Mouse (Mus musculus) CH12.LX (cell line): Measurements from ENCODE around the gene Antxrl. TPM values are rescaled to one million over a fixed set of nuclear protein-coding genes. Genes with fewer than 3 reads are reported as not detected.

ENCODE experiments used
- DNase-seq: peaks from one replicate; pipeline ENCODE4 v3.0.0-alpha.2; 2013; ENCODE audit errors: extremely low read depth
- H3K27ac ChIP-seq: 2 replicates; pipeline ENCODE4 v1.5.1; 2012; ENCODE audit warnings: low read depth, mild to moderate bottlenecking, control low read depth, moderate library complexity; ENCODE audit not compliant: insufficient read depth
- H3K27me3 ChIP-seq: replicated peaks from 2 replicates; pipeline ENCODE3; 2012; ENCODE audit warnings: inconsistent platforms
- H3K36me3 ChIP-seq, 2 experiments: replicated peaks in 1 of 2; 2 replicates each; pipeline versions ENCODE3 to v1.6.1; 2012; ENCODE audit warnings: inconsistent platforms in 1 of 2, low read length in 1 of 2, mild to moderate bottlenecking in 1 of 2, mixed read lengths in 1 of 2, moderate library complexity in 1 of 2; ENCODE audit not compliant: control insufficient read depth in 1 of 2, insufficient read depth in 1 of 2
- H3K4me1 ChIP-seq, 2 experiments: 2 replicates each; pipeline ENCODE4 v1.6.1; 2012; ENCODE audit warnings: inconsistent platforms in 1 of 2, moderate library complexity in 1 of 2; ENCODE audit not compliant: insufficient read depth in 2 of 2, control insufficient read depth in 1 of 2
- H3K4me2 ChIP-seq: 2 replicates; pipeline ENCODE4 v1.6.1; 2012; ENCODE audit warnings: low read depth, mild to moderate bottlenecking, control low read depth; ENCODE audit not compliant: poor library complexity, insufficient read depth, severe bottlenecking
- H3K4me3 ChIP-seq, 3 experiments: fragments of 150-350 bp in 1 of 3; sonication (generic) in 1 of 3; replicated peaks in 1 of 3; 2 replicates each; pipeline versions ENCODE3 to v1.5.1; 2011 to 2012; ENCODE audit warnings: low read depth in 2 of 3, low read length in 2 of 3, mild to moderate bottlenecking in 2 of 3, moderate library complexity in 2 of 3, control low read depth in 1 of 3, improper control_type of control experiment in 1 of 3, inconsistent platforms in 1 of 3, mixed read lengths in 1 of 3; ENCODE audit not compliant: poor library complexity in 1 of 3
- H3K79me2 ChIP-seq: replicated peaks from 2 replicates; pipeline ENCODE4 v1.6.1; 2012; ENCODE audit warnings: mild to moderate bottlenecking, moderate library complexity; ENCODE audit not compliant: control insufficient read depth, poor library complexity, insufficient read depth, severe bottlenecking; ENCODE audit errors: extremely low read depth
- H3K9ac ChIP-seq: 2 replicates; pipeline ENCODE4 v1.6.1; 2012; ENCODE audit warnings: low read depth, mild to moderate bottlenecking, control low read depth, moderate library complexity; ENCODE audit not compliant: insufficient read depth
- H3K9me3 ChIP-seq: replicated peaks from 2 replicates; pipeline ENCODE3; 2012; ENCODE audit warnings: low read length, inconsistent platforms, mixed read lengths
- BHLHE40 ChIP-seq: IDR thresholded peaks from 2 replicates; pipeline ENCODE4 v1.6.1; 2011; ENCODE audit warnings: mild to moderate bottlenecking, low read depth, low read length, improper control_type of control experiment
- CHD1 ChIP-seq: IDR thresholded peaks from 2 replicates; pipeline ENCODE4 v1.6.1; 2012; ENCODE audit warnings: low read depth, low read length, improper control_type of control experiment, inconsistent platforms
- CTCF ChIP-seq, 2 experiments: IDR thresholded peaks in 1 of 2; conservative IDR thresholded peaks in 1 of 2; 2 replicates each; pipeline ENCODE4 v1.5.1; 2011 to 2012; ENCODE audit warnings: low read depth in 2 of 2, low read length in 2 of 2, improper control_type of control experiment in 1 of 2, inconsistent platforms in 1 of 2, mild to moderate bottlenecking in 1 of 2, moderate library complexity in 1 of 2
- ELF1 ChIP-seq: IDR thresholded peaks from 2 replicates; pipeline ENCODE4 v1.6.1; 2014; ENCODE audit warnings: low read depth, mild to moderate bottlenecking, inconsistent platforms, low read length, improper control_type of control experiment
- ETS1 ChIP-seq: conservative IDR thresholded peaks from 2 replicates; pipeline ENCODE4 v1.6.1; 2012; ENCODE audit warnings: low read depth, mild to moderate bottlenecking, inconsistent platforms, low read length, improper control_type of control experiment, moderate library complexity
- IRF4 ChIP-seq: IDR thresholded peaks from 2 replicates; pipeline ENCODE4 v1.6.1; 2014; ENCODE audit warnings: low read depth, mild to moderate bottlenecking, inconsistent platforms, low read length, improper control_type of control experiment
- JUN ChIP-seq: IDR thresholded peaks from 2 replicates; pipeline ENCODE4 v1.6.1; 2011; ENCODE audit warnings: low read depth, mild to moderate bottlenecking, low read length, improper control_type of control experiment, moderate library complexity; ENCODE audit not compliant: insufficient read depth
- MAX ChIP-seq: IDR thresholded peaks from 2 replicates; pipeline ENCODE4 v1.6.1; 2011; ENCODE audit warnings: low read length, improper control_type of control experiment
- MAZ ChIP-seq: IDR thresholded peaks from 2 replicates; pipeline ENCODE4 v1.6.1; 2012; ENCODE audit warnings: low read depth, mild to moderate bottlenecking, inconsistent platforms, low read length, improper control_type of control experiment, moderate library complexity
- MEF2A ChIP-seq: IDR thresholded peaks from 2 replicates; pipeline ENCODE4 v1.6.1; 2014; ENCODE audit warnings: low read depth, mild to moderate bottlenecking, inconsistent platforms, low read length, improper control_type of control experiment, borderline replicate concordance
- MYC ChIP-seq: IDR thresholded peaks from 2 replicates; pipeline ENCODE4 v1.6.1; 2011; ENCODE audit warnings: low read depth, mild to moderate bottlenecking, improper control_type of control experiment, low read length
- PAX5 ChIP-seq: IDR thresholded peaks from 2 replicates; pipeline ENCODE4 v1.6.1; 2012; ENCODE audit warnings: low read length, inconsistent platforms, mixed read lengths
- RAD21 ChIP-seq: IDR thresholded peaks from 2 replicates; pipeline ENCODE4 v1.6.1; 2011; ENCODE audit warnings: low read depth, mild to moderate bottlenecking, low read length, improper control_type of control experiment, moderate library complexity
- SMC3 ChIP-seq: IDR thresholded peaks from 2 replicates; pipeline ENCODE4 v1.6.1; 2011; ENCODE audit warnings: low read depth, low read length, improper control_type of control experiment
- TBP ChIP-seq: conservative IDR thresholded peaks from 2 replicates; pipeline ENCODE4 v1.6.1; 2011; ENCODE audit warnings: low read depth, low read length, improper control_type of control experiment
- TCF12 ChIP-seq: IDR thresholded peaks from 2 replicates; pipeline ENCODE4 v1.6.1; 2014; ENCODE audit warnings: low read depth, mild to moderate bottlenecking, inconsistent platforms, low read length, improper control_type of control experiment
- UBTF ChIP-seq: IDR thresholded peaks from 2 replicates; pipeline ENCODE4 v1.6.1; 2012; ENCODE audit warnings: low read depth, mild to moderate bottlenecking, inconsistent platforms, low read length, improper control_type of control experiment, moderate library complexity
- USF2 ChIP-seq: conservative IDR thresholded peaks from 2 replicates; pipeline ENCODE4 v1.6.1; 2011; ENCODE audit warnings: low read depth, low read length, improper control_type of control experiment
- ZC3H11A ChIP-seq: IDR thresholded peaks from 2 replicates; pipeline ENCODE4 v1.6.1; 2012; ENCODE audit warnings: low read depth, mild to moderate bottlenecking, inconsistent platforms, low read length, improper control_type of control experiment
- ZMIZ1 ChIP-seq: IDR thresholded peaks from 2 replicates; pipeline ENCODE4 v1.6.1; 2012; ENCODE audit warnings: low read depth, mild to moderate bottlenecking, inconsistent platforms, low read length, improper control_type of control experiment
- dilution Hi-C: fragments of 300-500 bp; cut with MboI; formaldehyde crosslinking; loops from 2 replicates; pipeline ENCODE4 v1.14.3; 2020; ENCODE audit warnings: low sequenced_read_pairs; ENCODE audit not compliant: extremely low pct_unique_long_range_greater_than_20kb, extremely low pct_ligation_motif_present
- in situ Hi-C: fragments of 300-500 bp; cut with MboI; formaldehyde crosslinking; loops from 3 replicates; pipeline ENCODE4 v1.14.3; 2019; ENCODE audit warnings: low sequenced_read_pairs, low pct_ligation_motif_present, low pct_unique_long_range_greater_than_20kb, mixed read lengths
- polyA plus RNA-seq: library from polyadenylated mRNA; unstranded; fragments of >175 nt; gene quantifications from 2 replicates; pipeline ENCODE4 v1.2.1, GENCODE M21; 2012; ENCODE audit warnings: low read depth; ENCODE audit not compliant: insufficient read length
- total RNA-seq, 2 experiments: library from RNA; depleted of rRNA; stranded (reverse); fragments of 300-350 nt in 1 of 2; fragments of >200 nt in 1 of 2; gene quantifications; 2 replicates each; pipeline ENCODE4 v1.2.3; 2012 to 2014

Antxrl gene
- total and polyA plus RNA-seq, 3 experiments, result not detected

GRCm38 (mm10) chr14:34080321-34080997 is 28.0 kb downstream of the Antxrl start:
- peak; percentile 93 for TF ChIP-seq SMC3
- no peak for TF ChIP-seq BHLHE40
- TF ChIP-seq CTCF (conservative IDR thresholded peaks at IDR 0.05 in 1 of 2, IDR thresholded peaks at IDR 0.05 in 1 of 2; ENCODE audit: low read depth in 2 of 2, low read length in 2 of 2), result peak; percentile 58 to 96
- TF ChIP-seq ZC3H11A, result peak; percentile 30; the same call in 1 of the 2 replicates
- no peak for TF ChIP-seq USF2
- no peak for TF ChIP-seq TCF12
- TF ChIP-seq RAD21, result peak; percentile 96
- TF ChIP-seq IRF4, result 0 out of 2 replicates have a peak, but pooled peaks have one; percentile 29
- TF ChIP-seq UBTF, result no peak
- no peak for TF ChIP-seq MAX
- H3K4me1 ChIP-seq, result peaks cover 7 to 14% of the 10 kb centered on the region in 2 experiments; a peak in 3 of 4 replicates
- DNase-seq, result peak; percentile 87
- H3K4me2 ChIP-seq, result no peak overlapping the region
- dilution Hi-C loops (no loop called here), in situ Hi-C loops (loop anchor here (10.0 kb wide), 4 partner anchors 74 to 494 kb away; partner anchors contain the start of genes Mmrn2, Npy4r and Sncg)
- no peak overlapping the region for H3K4me3 ChIP-seq
- H3K9me3 ChIP-seq, result no peaks in the 10 kb centered on the region
- no peaks in the 10 kb centered on the region for H3K36me3 ChIP-seq
- H3K9ac ChIP-seq, result no peak overlapping the region
- no peaks in the 10 kb centered on the region for H3K27me3 ChIP-seq
- H3K27ac ChIP-seq, result no peak overlapping the region
- H3K79me2 ChIP-seq, result no peaks in the 10 kb centered on the region

- no peak for DNase-seq
- no peak for TF ChIP-seq ZMIZ1
- no peak for TF ChIP-seq ETS1
- TF ChIP-seq PAX5, result no peak
- TF ChIP-seq ELF1, result no peak
- TF ChIP-seq MYC, result no peak
- no peak for TF ChIP-seq TBP
- TF ChIP-seq CHD1, result no peak
- TF ChIP-seq MEF2A, result 0 out of 2 replicates have a peak, but pooled peaks have one; percentile 17
- TF ChIP-seq USF2, result no peak
- TF ChIP-seq JUN, result no peak
- 0 out of 2 replicates have a peak, but pooled peaks have one; percentile 52 for TF ChIP-seq MAZ
- peaks cover 7 to 10% of the 10 kb centered on the region in 2 experiments; a peak in 1 of 4 replicates for H3K4me1 ChIP-seq
- H3K9ac ChIP-seq, result peak within 1 kb of the TSS; percentile 25; the same call in 1 of the 2 replicates
- H3K79me2 ChIP-seq, result no peaks in the 10 kb centered on the region
- in situ Hi-C loops, result loop anchor here (10.0 kb wide), 4 partner anchors 69 to 489 kb away; partner anchors contain the start of genes Mmrn2, Npy4r and Sncg
- H3K27ac ChIP-seq, result no peak within 1 kb of the TSS
- no peak within 1 kb of the TSS for H3K4me3 ChIP-seq
- H3K4me2 ChIP-seq, result peak within 1 kb of the TSS; percentile 16; the same call in 1 of the 2 replicates
- dilution Hi-C loops, result no loop called here
- no peaks in the 10 kb centered on the region for H3K36me3 ChIP-seq
- H3K9me3 ChIP-seq, result no peaks in the 10 kb centered on the region
- H3K27me3 ChIP-seq, result no peaks in the 10 kb centered on the region
Observed at GRCm38 (mm10) chr14:34085731-34086130, 33.2 kb downstream of the Antxrl start, which contains the start of gene Anxa8. Anxa8 (plus strand) TSS chr14:34085981.
